Mouse (Mus musculus): Measurements from ENCODE around the gene Lhpp.
"Not testable (repeated sequence)": the region's sequence is repeated elsewhere in the genome, so short reads cannot be mapped to it uniquely, and the experiment has no call there.

Lhpp gene

GRCm38 (mm10) chr7:132654412-132654811 lies 44.0 kb downstream of the Lhpp start:
- DNase-seq: no peak

GRCm38 (mm10) chr7:132656075-132656474 lies 45.6 kb downstream of the Lhpp start:
- DNase-seq: peak; percentile 96

- DNase-seq: peak; percentile 99
Observed at GRCm38 (mm10) chr7:132656548-132656947, 46.1 kb downstream of the Lhpp start.

- DNase-seq: no peak
Observed at GRCm38 (mm10) chr7:132657371-132658057, 47.1 kb downstream of the Lhpp start.

GRCm38 (mm10) chr7:132658058-132658450 lies 47.6 kb downstream of the Lhpp start:
- DNase-seq: no peak

- DNase-seq: no peak
Observed at GRCm38 (mm10) chr7:132658688-132659087, 48.2 kb downstream of the Lhpp start.

- no peak for DNase-seq
Observed at GRCm38 (mm10) chr7:132659633-132660032, 49.2 kb downstream of the Lhpp start.

GRCm38 (mm10) chr7:132662831-132663230 lies 52.4 kb downstream of the Lhpp start:
- DNase-seq: not testable (repeated sequence)

GRCm38 (mm10) chr7:132664815-132665214 lies 54.4 kb downstream of the Lhpp start:
- DNase-seq: no peak

GRCm38 (mm10) chr7:132665664-132666382 lies 55.4 kb downstream of the Lhpp start:
- no peak for DNase-seq

GRCm38 (mm10) chr7:132666516-132666915 lies 56.1 kb downstream of the Lhpp start:
- DNase-seq: no peak

- DNase-seq: peak; percentile 73
Observed at GRCm38 (mm10) chr7:132668604-132669003, 58.2 kb downstream of the Lhpp start.

GRCm38 (mm10) chr7:132669999-132670862 lies 59.8 kb downstream of the Lhpp start:
- DNase-seq: peak; percentile 47

- peak; percentile 76 for DNase-seq
Observed at GRCm38 (mm10) chr7:132670863-132671165, 60.4 kb downstream of the Lhpp start.

- DNase-seq: peak; percentile 68
Observed at GRCm38 (mm10) chr7:132672481-132672959, 62.1 kb downstream of the Lhpp start.

- peak; percentile 82 for DNase-seq
Observed at GRCm38 (mm10) chr7:132673931-132674755, 63.7 kb downstream of the Lhpp start.

GRCm38 (mm10) chr7:132675922-132676321 lies 65.5 kb downstream of the Lhpp start:
- DNase-seq: no peak

GRCm38 (mm10) chr7:132679117-132679516 lies 68.7 kb downstream of the Lhpp start:
- no peak for DNase-seq

- DNase-seq: no peak
Observed at GRCm38 (mm10) chr7:132679549-132679948, 69.1 kb downstream of the Lhpp start.

- DNase-seq: no peak
Observed at GRCm38 (mm10) chr7:132681296-132681695, 70.9 kb downstream of the Lhpp start.

GRCm38 (mm10) chr7:132681831-132682230 lies 71.4 kb downstream of the Lhpp start:
- DNase-seq: no peak

- DNase-seq: no peak
Observed at GRCm38 (mm10) chr7:132682336-132682735, 71.9 kb downstream of the Lhpp start.

- no peak for DNase-seq
Observed at GRCm38 (mm10) chr7:132682901-132683300, 72.5 kb downstream of the Lhpp start.

All from lung, postnatal 14 days (tissue).